Mouse (Mus musculus) T-helper 2 cell (primary cell): ENCODE measurements at regions not wholly inside any gene's neighbourhood (a gene's known extent, or its start where the extent isn't known, plus 50 kb on each side); places are given as distances from the start of the nearest gene placed in this dataset.

Experiments
- in situ Hi-C: fragments of 300-600 bp; cut with MboI, MseI; formaldehyde crosslinking; loops from one replicate; pipeline ENCODE4 v1.15.1; 2025; ENCODE audit warnings: high pct_unique_total_duplicates

- in situ Hi-C loops = loop anchor here (5.0 kb wide), 1 partner anchor 212 kb away; no protein-coding TSS in a partner anchor
These were observed 91.2 kb upstream of the Hsd17b12 start for GRCm38 (mm10) chr2:94248948-94249347.

DNA sequence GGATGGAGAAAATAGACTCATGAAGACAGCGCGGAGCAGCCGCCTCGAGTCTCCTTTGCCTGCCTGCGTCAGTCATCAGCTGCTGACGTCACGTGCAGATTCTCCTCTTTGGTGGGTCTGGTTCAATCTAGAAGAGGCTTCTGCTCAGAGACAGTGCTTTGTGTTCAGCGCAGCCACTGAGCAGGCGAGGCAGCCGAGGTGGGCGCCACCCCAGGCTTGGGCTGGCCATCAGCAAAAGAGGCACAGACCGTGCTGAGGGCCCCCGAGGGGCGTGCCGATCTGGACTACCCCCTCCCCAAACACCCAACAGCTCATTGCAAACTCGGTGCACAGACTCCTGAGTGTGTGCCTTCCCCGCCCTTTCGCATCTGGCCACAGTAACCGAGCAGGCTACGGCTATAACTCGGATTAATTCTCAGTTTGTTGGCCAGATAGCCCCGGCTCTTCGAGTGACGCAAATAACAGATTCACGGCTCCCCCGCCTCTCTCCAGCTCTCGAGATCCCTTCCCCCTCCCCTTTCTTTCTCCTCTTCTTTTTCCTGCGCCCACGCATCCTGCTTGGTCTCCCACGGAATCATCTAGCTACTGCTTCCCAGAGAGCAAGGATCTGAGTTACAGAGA is 89.2 kb upstream of the Hsd17b12 start:
- in situ Hi-C loops = loop anchor here (5.0 kb wide), 1 partner anchor 210 kb away; no protein-coding TSS in a partner anchor

DNA sequence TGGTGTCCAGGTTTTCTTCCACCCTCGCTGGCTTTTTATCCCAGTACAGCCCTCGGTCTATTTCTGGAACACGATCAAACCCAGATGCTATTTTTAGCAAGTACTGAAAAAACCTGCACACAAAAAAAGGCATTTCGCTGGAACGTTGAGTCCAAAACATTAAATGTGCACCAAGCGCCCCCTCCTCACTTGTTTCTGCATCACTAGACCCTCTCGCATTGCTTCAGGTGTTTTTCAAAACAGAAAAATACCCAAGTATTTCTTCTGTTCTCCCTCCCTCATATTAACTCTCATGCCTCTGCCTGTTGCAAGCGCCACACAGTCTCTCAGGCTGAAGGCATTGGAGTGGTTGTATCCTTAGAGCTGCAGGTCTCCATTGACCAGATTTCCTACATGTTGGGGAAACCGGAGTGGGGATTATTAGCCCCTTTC is 88.4 kb upstream of the Hsd17b12 start:
- in situ Hi-C loops = loop anchor here (5.0 kb wide), 1 partner anchor 209 kb away; no protein-coding TSS in a partner anchor

GRCm38 (mm10) chr2:94245305-94245959 is 87.7 kb upstream of the Hsd17b12 start:
- in situ Hi-C loops = loop anchor here (5.0 kb wide), 1 partner anchor 208 kb away; no protein-coding TSS in a partner anchor

GRCm38 (mm10) chr2:94244140-94244539 is 86.4 kb upstream of the Hsd17b12 start:
- in situ Hi-C loops = no loop called here

GRCm38 (mm10) chr2:94243053-94243916 is 85.5 kb upstream of the Hsd17b12 start:
- in situ Hi-C loops = no loop called here

DNA sequence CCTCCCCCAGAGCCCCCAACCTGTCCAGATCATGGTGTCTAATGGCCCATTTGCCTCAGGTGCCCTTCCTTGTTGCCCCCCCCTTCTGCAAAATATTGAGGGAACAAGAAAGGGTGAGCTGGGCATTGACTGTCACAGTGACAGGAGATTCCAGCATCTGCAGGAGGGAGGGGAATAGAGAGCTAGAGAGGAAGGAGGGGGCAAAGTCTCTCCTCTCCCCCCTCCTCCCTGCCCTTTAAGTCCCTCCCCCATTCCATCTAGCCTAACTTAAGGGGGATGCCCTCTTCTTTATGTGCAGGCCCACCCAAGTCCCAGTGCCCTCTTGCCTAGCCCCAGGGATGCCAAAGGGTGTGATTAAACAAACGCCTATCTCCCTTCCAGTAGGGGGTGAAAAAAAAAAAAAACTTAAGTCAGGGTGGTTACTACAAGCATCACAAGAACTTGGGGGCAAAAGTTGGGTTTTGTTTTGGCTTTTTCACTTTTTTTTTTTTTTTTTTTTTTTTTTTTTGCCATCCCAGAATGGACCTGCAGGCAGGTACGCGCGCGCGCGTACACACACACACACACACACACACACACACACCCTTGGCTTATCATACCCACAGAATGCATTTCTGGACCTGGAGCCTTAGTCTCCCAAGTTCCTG is 84.8 kb upstream of the Hsd17b12 start:
- in situ Hi-C loops = no loop called here

DNA sequence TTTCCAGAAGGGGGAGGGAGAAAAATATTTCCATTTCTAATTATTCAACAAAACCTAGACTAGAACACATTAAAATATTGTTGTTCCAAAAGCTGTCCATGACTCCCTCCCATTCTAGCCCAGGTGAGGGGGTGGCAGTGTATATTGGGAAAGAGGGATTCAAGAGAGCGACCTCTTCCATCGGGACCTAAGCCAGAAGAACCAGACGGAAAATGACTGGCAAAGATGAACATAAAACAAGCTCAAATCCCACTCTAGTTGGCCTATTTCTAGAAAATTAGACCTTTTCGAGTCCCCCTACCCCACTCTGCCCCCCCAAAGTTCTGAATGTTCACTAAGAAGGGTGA is 84.3 kb upstream of the Hsd17b12 start:
- in situ Hi-C loops = no loop called here

GRCm38 (mm10) chr2:94241301-94242050 is 83.7 kb upstream of the Hsd17b12 start:
- in situ Hi-C loops = no loop called here

GRCm38 (mm10) chr2:94240411-94240810 is 82.6 kb upstream of the Hsd17b12 start:
- in situ Hi-C loops = no loop called here

DNA sequence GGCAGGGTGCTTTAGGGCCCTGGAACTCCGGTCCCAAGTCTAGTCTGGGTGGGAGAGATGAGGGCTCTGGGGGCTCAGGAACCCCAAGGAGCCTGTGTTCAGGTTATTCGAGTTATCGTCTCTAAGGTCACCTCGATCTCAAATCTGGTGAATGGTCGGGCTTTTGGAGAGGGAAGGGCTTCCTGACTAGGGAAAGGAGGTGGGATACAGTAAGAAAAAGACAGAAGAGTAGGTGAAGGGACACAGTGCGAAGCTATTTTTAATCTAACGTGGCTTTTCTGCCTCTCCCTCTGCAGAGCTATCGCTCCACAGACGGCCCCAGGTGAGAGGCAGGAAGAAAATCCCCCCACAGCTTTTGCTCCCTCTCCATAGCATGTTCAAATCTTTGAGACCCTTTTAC is 81.8 kb upstream of the Hsd17b12 start:
- in situ Hi-C loops = no loop called here

DNA sequence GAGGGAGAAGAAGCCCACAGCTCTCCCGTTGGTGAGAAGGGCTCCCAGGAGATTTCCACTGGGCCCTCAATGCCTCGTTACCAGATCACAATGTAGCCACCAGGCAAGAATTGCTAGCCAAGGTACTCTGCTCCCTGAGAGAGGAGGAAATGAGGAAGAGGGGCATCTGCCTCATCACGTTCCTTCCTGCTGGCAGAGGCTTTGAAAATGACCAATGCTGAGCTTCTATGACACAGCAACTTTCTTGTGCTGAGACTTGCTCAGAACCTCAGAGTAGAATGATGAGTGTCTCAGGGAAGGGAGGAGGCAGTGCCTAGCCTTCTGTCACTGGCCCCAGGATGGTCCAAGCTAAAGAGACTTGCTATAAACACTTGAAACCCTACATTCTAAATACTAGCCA is 78.7 kb upstream of the Hsd17b12 start:
- in situ Hi-C loops = no loop called here

- in situ Hi-C loops = no loop called here
These were observed 75.8 kb upstream of the Hsd17b12 start for GRCm38 (mm10) chr2:94233597-94233996.

DNA sequence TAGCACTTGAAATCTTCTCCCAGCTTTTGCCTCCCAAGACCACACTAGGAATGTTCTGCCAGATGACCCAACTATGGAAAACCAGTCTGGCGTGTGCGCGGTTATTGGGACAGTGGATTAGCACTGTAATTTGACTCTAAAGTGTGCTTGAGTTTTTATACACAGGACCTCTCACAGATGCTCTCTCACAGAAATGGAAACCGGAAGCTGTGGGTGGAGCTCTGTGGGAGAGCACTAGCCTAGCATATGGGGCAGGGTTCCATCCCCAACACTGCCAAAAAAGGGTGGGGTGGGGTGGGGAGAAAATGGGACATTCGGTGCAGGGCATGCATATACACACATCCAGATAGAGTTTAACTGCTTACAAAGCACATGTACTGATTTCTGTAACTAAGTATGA is 61.7 kb upstream of the Hsd17b12 start:
- in situ Hi-C loops = no loop called here

GRCm38 (mm10) chr2:94217481-94217880 is 59.7 kb upstream of the Hsd17b12 start:
- in situ Hi-C loops = no loop called here

DNA sequence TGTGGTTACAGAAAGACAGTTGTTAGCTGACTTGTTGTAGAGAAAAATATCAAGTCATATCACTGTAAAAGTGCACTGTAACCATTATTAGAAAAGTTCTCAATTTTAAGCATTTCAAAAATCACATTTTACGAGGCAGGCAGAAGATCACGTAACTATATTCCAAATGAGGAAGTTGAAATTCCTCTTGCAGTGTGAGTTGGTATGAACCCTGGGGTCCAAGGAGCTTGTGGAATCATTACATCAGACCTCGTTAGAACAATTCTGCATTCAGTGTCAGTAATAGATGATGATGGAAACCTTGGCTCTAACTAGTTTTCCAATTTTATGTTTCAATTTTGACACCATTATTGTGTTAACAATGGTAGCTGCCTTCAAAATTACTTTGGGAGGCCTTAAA is 57.7 kb upstream of the Hsd17b12 start:
- in situ Hi-C loops = no loop called here
